Mouse (Mus musculus): ENCODE measurements around the gene Adam34.
"Not testable (repeated sequence)": the region's sequence is repeated elsewhere in the genome, so short reads cannot be mapped to it uniquely, and the experiment has no call there.

Gene Adam34

GRCm38 (mm10) chr8:43709949-43710348 lies at the start of gene Adam34:
Gene Adam34, minus strand, starts transcription at chr8:43710049.
- no peak for DNase-seq (ENCODE audit: low read depth, low spot score)

GRCm38 (mm10) chr8:43627176-43627575 lies 82.7 kb downstream of the Adam34 start, which contains the start of gene Gm5346:
Gene Gm5346, minus strand, starts transcription at chr8:43627276.
- DNase-seq (ENCODE audit: low read depth, low spot score), result no peak

GRCm38 (mm10) chr8:43616046-43616445 lies 93.8 kb downstream of the Adam34 start:
- DNase-seq (ENCODE audit: low read depth, low spot score), result no peak

DNA sequence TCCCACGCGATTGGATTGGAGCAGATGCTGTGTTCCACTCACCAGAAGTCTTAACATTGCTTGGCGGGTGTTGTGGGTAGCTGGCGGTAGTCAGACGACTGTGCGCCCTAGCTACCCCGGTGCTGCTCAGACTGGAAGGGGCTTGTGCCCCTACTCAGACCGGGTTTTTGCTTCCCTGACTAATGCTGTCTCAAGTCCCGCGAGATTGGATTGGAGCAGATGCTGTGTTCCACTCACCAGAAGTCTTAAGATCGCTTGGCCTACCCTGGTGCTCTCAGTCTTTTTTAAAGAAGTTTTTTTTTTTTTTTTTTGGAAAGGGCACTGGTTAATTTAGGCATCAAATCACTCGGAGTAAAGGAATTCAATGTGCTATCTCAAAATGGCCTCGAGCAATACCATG lies 106.2 kb downstream of the Adam34 start:
- not testable (repeated sequence) for DNase-seq (ENCODE audit: low read depth, low spot score)

GRCm38 (mm10) chr8:43603166-43603565 lies 106.7 kb downstream of the Adam34 start:
- not testable (repeated sequence) for DNase-seq (ENCODE audit: low read depth, low spot score)
